Mouse (Mus musculus): ENCODE data around the gene Elk1. TPM values are rescaled to one million over a fixed set of nuclear protein-coding genes. Genes with fewer than 3 reads are reported as not detected.

The Elk1 gene
- polyA plus RNA-seq, 1 experiment from 2014 or later: 12.4 TPM

GRCm38 (mm10) chrX:20920249-20920843, 30.1 kb downstream of the Elk1 start:
- peak; percentile 15 for DNase-seq (ENCODE audit: low spot score)
- H3K36me3 ChIP-seq: 0 out of 2 replicates have a peak, but pooled peaks cover 6% of the 10 kb centered on the region
- peak overlapping the region; percentile 54 for H3K4me3 ChIP-seq
- H3K27ac ChIP-seq: peak overlapping the region; percentile 79
- WGBS: 15% methylated on average over 49 of the region's 49 CpGs
- H3K27me3 ChIP-seq (ENCODE audit: insufficient read depth, poor library complexity, severe bottlenecking): peaks cover 11% of the 10 kb centered on the region; the same call in 1 of the 2 replicates
- H3K4me1 ChIP-seq (replicated peaks): peaks cover 5% of the 10 kb centered on the region; the same call in 1 of the 2 replicates
- H3K9me3 ChIP-seq: peaks cover 8% of the 10 kb centered on the region; the same call in 1 of the 2 replicates

GRCm38 (mm10) chrX:20915075-20915474, 35.3 kb downstream of the Elk1 start:
- no peak for DNase-seq (ENCODE audit: low spot score)
- Histone ChIP-seq H3K36me3 (no peaks in the 10 kb centered on the region), H3K27me3 (ENCODE audit: insufficient read depth, poor library complexity, severe bottlenecking) (peaks cover 11% of the 10 kb centered on the region; the same call in 1 of the 2 replicates), H3K4me3 (no peak overlapping the region), H3K4me1 (replicated peaks) (no peaks in the 10 kb centered on the region), H3K27ac (no peak overlapping the region), H3K9me3 (no peaks in the 10 kb centered on the region)

DNA sequence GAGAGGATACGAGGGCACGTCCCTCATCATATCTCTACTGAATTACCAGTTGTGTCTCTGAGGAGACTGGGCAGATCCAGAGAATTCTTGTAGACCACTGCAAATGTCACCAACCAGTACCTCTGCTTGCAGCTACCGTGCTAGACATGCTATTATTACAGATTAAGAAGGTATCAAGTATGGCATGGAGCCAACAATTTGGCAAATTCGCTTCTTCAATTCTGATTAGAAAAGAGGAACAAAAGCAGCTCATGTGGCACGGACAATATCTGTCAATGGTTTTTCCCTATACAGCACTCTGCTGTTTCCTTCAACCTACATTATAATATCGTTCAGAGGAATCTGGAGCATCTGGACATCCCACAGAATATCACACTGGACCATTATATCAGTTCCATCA, 36.7 kb downstream of the Elk1 start:
- H3K4me1 ChIP-seq (replicated peaks): no peaks in the 10 kb centered on the region
- no peaks in the 10 kb centered on the region for H3K36me3 ChIP-seq
- WGBS: 85% methylated on average over 6 of the region's 6 CpGs
- 0 out of 2 replicates have a peak, but pooled peaks cover 2% of the 10 kb centered on the region for H3K27me3 ChIP-seq (ENCODE audit: insufficient read depth, poor library complexity, severe bottlenecking)
- no peak overlapping the region for H3K4me3 ChIP-seq
- H3K27ac ChIP-seq: no peak overlapping the region
- H3K9me3 ChIP-seq: no peaks in the 10 kb centered on the region
- no peak for DNase-seq (ENCODE audit: low spot score)

DNA sequence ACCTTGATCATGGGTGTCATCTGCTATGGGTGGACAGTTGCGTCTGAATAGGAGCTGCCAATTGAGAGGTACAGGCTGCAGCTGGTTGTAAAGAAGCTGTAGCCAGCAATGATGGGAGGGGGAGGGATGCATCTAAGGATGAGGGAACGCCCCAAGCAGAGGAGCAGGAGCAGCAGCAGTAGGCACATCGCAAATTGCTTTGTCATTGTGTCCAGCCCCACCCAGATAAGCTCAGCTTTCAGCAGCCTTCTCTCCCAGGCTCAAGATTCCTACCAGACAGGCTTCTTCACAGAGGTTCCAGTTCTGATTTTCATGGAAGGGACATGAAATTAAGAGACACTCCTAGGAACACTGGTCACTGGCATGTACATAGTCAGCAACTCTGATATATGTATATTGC, 40.3 kb downstream of the Elk1 start:
- no peaks in the 10 kb centered on the region for H3K27me3 ChIP-seq (ENCODE audit: insufficient read depth, poor library complexity, severe bottlenecking)
- no peaks in the 10 kb centered on the region for H3K4me1 ChIP-seq (replicated peaks)
- no peak overlapping the region for H3K27ac ChIP-seq
- no peaks in the 10 kb centered on the region for H3K36me3 ChIP-seq
- no peaks in the 10 kb centered on the region for H3K9me3 ChIP-seq
- 47% methylated on average over 3 of the region's 3 CpGs for WGBS
- H3K4me3 ChIP-seq: no peak overlapping the region
- DNase-seq (ENCODE audit: low spot score): no peak

Other genes starting within 250 kb of the Elk1 start
- 68.4 and 76.7 TPM in 2 replicates for gene Usp11, start 246.7 kb downstream of the Elk1 start, polyA plus RNA-seq (2016; fragmentation: Nextera tagmentation; extraction: Ambion mirVana)
- gene Araf, start 152.8 kb downstream of the Elk1 start, polyA plus RNA-seq (2016; fragmentation: Nextera tagmentation; extraction: Ambion mirVana): 103 and 115 TPM in 2 replicates
- 10.3 and 10.6 TPM in 2 replicates for gene Timp1, start 80.4 kb downstream of the Elk1 start, polyA plus RNA-seq (2016; fragmentation: Nextera tagmentation; extraction: Ambion mirVana)
- 5.1 and 11.8 TPM in 2 replicates for gene Syn1, start 29.6 kb downstream of the Elk1 start, polyA plus RNA-seq (2016; fragmentation: Nextera tagmentation; extraction: Ambion mirVana)
- 2.8 and 3.2 TPM in 2 replicates for gene Cfp, start 19.1 kb downstream of the Elk1 start, polyA plus RNA-seq (2016; fragmentation: Nextera tagmentation; extraction: Ambion mirVana)
- 68.3 and 76.3 TPM in 2 replicates for gene Uxt, start 11.4 kb upstream of the Elk1 start, polyA plus RNA-seq (2016; fragmentation: Nextera tagmentation; extraction: Ambion mirVana)
- gene Zfp182, start 111.7 kb upstream of the Elk1 start, polyA plus RNA-seq (2016; fragmentation: Nextera tagmentation; extraction: Ambion mirVana): 4.1 and 6.0 TPM in 2 replicates
- not detected in 2 replicates for gene Spaca5, start 117.8 kb upstream of the Elk1 start, polyA plus RNA-seq (2016; fragmentation: Nextera tagmentation; extraction: Ambion mirVana)
- gene Zfp300, start 138.9 kb upstream of the Elk1 start, polyA plus RNA-seq (2016; fragmentation: Nextera tagmentation; extraction: Ambion mirVana): 1.9 and 2.2 TPM in 2 replicates
- gene Ssxa1, start 165.2 kb upstream of the Elk1 start, polyA plus RNA-seq (2016; fragmentation: Nextera tagmentation; extraction: Ambion mirVana): not detected in 2 replicates
- gene Gm21876, start 225.0 kb upstream of the Elk1 start, polyA plus RNA-seq (2016; fragmentation: Nextera tagmentation; extraction: Ambion mirVana): not detected in 2 replicates